Mouse (Mus musculus): ENCODE data around the gene Rab5c. TPM values are rescaled to one million over a fixed set of nuclear protein-coding genes. Genes with fewer than 3 reads are reported as not detected.

The Rab5c gene
- total and polyA plus RNA-seq, 3 experiments = 121 to 156 (median 150) TPM

GRCm38 (mm10) chr11:100775921-100776320 lies 37.9 kb upstream of the Rab5c start:
- Histone ChIP-seq H3K27ac (ENCODE audit: insufficient read depth, low read depth) (peak overlapping the region; percentile 9), H3K4me2 (ENCODE audit: insufficient read depth, low read depth, poor library complexity, severe bottlenecking) (peak overlapping the region; percentile 19; the same call in 1 of the 2 replicates), H3K9ac (ENCODE audit: insufficient read depth, low read depth) (no peak overlapping the region), H3K27me3 (replicated peaks) (no peaks in the 10 kb centered on the region), H3K4me3 (replicated peaks in 1 of 3; ENCODE audit: low read depth in 2 of 3, low read length in 2 of 3, poor library complexity in 1 of 3) (no peak overlapping the region), H3K4me1 (ENCODE audit: control insufficient read depth in 1 of 2, insufficient read depth in 2 of 2) (peaks cover 4 to 37% of the 10 kb centered on the region in 2 experiments), H3K36me3 (replicated peaks in 1 of 2; ENCODE audit: control insufficient read depth in 1 of 2, insufficient read depth in 1 of 2, low read length in 1 of 2) (peaks cover 0 to 16% of the 10 kb centered on the region in 2 experiments), H3K79me2 (replicated peaks; ENCODE audit: control insufficient read depth, extremely low read depth, insufficient read depth, poor library complexity, severe bottlenecking) (no peaks in the 10 kb centered on the region), H3K9me3 (replicated peaks; ENCODE audit: low read length) (no peaks in the 10 kb centered on the region)
- DNase-seq (ENCODE audit: extremely low read depth) = peak; percentile 82
- TF ChIP-seq NELFE (IDR thresholded peaks at IDR 0.05; ENCODE audit: low read depth, low read length) (no peak), ZKSCAN1 (IDR thresholded peaks at IDR 0.05; ENCODE audit: borderline replicate concordance, low read depth, low read length) (no peak), ZC3H11A (IDR thresholded peaks at IDR 0.05; ENCODE audit: low read depth, low read length) (no peak), HCFC1 (IDR thresholded peaks at IDR 0.05; ENCODE audit: low read depth, low read length) (no peak), RAD21 (IDR thresholded peaks at IDR 0.05; ENCODE audit: low read depth, low read length) (no peak), JUND (conservative IDR thresholded peaks at IDR 0.05; ENCODE audit: low read depth, low read length) (0 out of 2 replicates have a peak, but pooled peaks have one; percentile 15), NRF1 (IDR thresholded peaks at IDR 0.05; ENCODE audit: low read depth, low read length) (no peak), SMC3 (IDR thresholded peaks at IDR 0.05; ENCODE audit: low read depth, low read length) (no peak), CTCF (conservative IDR thresholded peaks at IDR 0.05 in 1 of 2, IDR thresholded peaks at IDR 0.05 in 1 of 2; ENCODE audit: low read depth in 2 of 2, low read length in 2 of 2) (no peak), UBTF (IDR thresholded peaks at IDR 0.05; ENCODE audit: low read depth, low read length) (peak; percentile 98), PAX5 (IDR thresholded peaks at IDR 0.05; ENCODE audit: low read length) (no peak), MAFK (IDR thresholded peaks at IDR 0.05; ENCODE audit: insufficient replicate concordance, low read length) (no peak), BHLHE40 (IDR thresholded peaks at IDR 0.05; ENCODE audit: low read depth, low read length) (0 out of 2 replicates have a peak, but pooled peaks have one; percentile 15), CHD1 (IDR thresholded peaks at IDR 0.05; ENCODE audit: low read depth, low read length) (no peak), ZNF384 (IDR thresholded peaks at IDR 0.05; ENCODE audit: low read depth, low read length) (no peak), TBP (conservative IDR thresholded peaks at IDR 0.05; ENCODE audit: low read depth, low read length) (peak; percentile 94), E2F4 (IDR thresholded peaks at IDR 0.05; ENCODE audit: insufficient replicate concordance, low read depth, low read length) (no peak), POLR2AphosphoS2 (IDR thresholded peaks at IDR 0.05; ENCODE audit: low read depth, low read length) (no peak), EP300 (IDR thresholded peaks at IDR 0.05; ENCODE audit: low read length) (no peak), ELF1 (IDR thresholded peaks at IDR 0.05; ENCODE audit: low read depth, low read length) (no peak), GABPA (IDR thresholded peaks at IDR 0.05; ENCODE audit: insufficient replicate concordance, low read depth, low read length) (no peak), KAT2A (IDR thresholded peaks at IDR 0.05; ENCODE audit: insufficient replicate concordance, low read length) (no peak), TCF12 (IDR thresholded peaks at IDR 0.05; ENCODE audit: low read depth, low read length) (no peak), ETS1 (conservative IDR thresholded peaks at IDR 0.05; ENCODE audit: low read depth, low read length) (peak; percentile 43), USF1 (IDR thresholded peaks at IDR 0.05; ENCODE audit: low read depth, low read length) (no peak), ZMIZ1 (IDR thresholded peaks at IDR 0.05; ENCODE audit: low read depth, low read length) (no peak), MAX (IDR thresholded peaks at IDR 0.05; ENCODE audit: low read length) (0 out of 2 replicates have a peak, but pooled peaks have one; percentile 29), SIN3A (IDR thresholded peaks at IDR 0.05; ENCODE audit: low read length) (no peak), USF2 (conservative IDR thresholded peaks at IDR 0.05; ENCODE audit: low read depth, low read length) (no peak), MYC (IDR thresholded peaks at IDR 0.05; ENCODE audit: low read depth, low read length) (no peak), RCOR1 (conservative IDR thresholded peaks at IDR 0.05; ENCODE audit: low read depth, low read length) (no peak), MAZ (IDR thresholded peaks at IDR 0.05; ENCODE audit: low read depth, low read length) (no peak), POLR2A (IDR thresholded peaks at IDR 0.05; ENCODE audit: low read depth, low read length) (no peak), CHD2 (IDR thresholded peaks at IDR 0.05; ENCODE audit: low read length) (no peak), MXI1 (IDR thresholded peaks at IDR 0.05; ENCODE audit: low read depth, low read length) (no peak), IRF4 (IDR thresholded peaks at IDR 0.05; ENCODE audit: low read depth, low read length) (peak; percentile 26; the same call in 1 of the 2 replicates), JUN (IDR thresholded peaks at IDR 0.05; ENCODE audit: insufficient read depth, low read depth, low read length) (no peak), MEF2A (IDR thresholded peaks at IDR 0.05; ENCODE audit: borderline replicate concordance, low read depth, low read length) (no peak)
- in situ Hi-C loops (cut with MboI; ENCODE audit: low pct_ligation_motif_present, low pct_unique_long_range_greater_than_20kb, low sequenced_read_pairs) = no loop called here
- dilution Hi-C loops (cut with MboI; ENCODE audit: extremely low pct_ligation_motif_present, extremely low pct_unique_long_range_greater_than_20kb, low sequenced_read_pairs) = no loop called here
